Mouse (Mus musculus) C2C12 (cell line): ENCODE measurements around the gene Mesp2.

Experiments
- CEBPB ChIP-seq: IDR thresholded peaks from one replicate; pipeline ENCODE4 v1.6.1; 2011; ENCODE audit warnings: low read depth, mild to moderate bottlenecking, control low read depth, moderate library complexity
- CTCF ChIP-seq: IDR thresholded peaks from one replicate; pipeline ENCODE4 v1.5.1; 2011; ENCODE audit not compliant: control insufficient read depth, insufficient read depth, insufficient read length
- MYOD1 ChIP-seq: IDR thresholded peaks from one replicate; pipeline ENCODE4 v1.6.1; 2011; ENCODE audit warnings: low read depth; ENCODE audit not compliant: control insufficient read depth, insufficient read length
- MYOG ChIP-seq: IDR thresholded peaks from one replicate; pipeline ENCODE4 v1.6.1; 2011; ENCODE audit not compliant: control insufficient read depth, insufficient read length; ENCODE audit errors: extremely low read depth

- TF ChIP-seq CTCF: no peak
- no peak for TF ChIP-seq MYOG
- no peak for TF ChIP-seq CEBPB
- no peak for TF ChIP-seq MYOD1
Measured at GRCm38 (mm10) chr7:79781826-79782515, 28.6 kb upstream of the Mesp2 start.
